Comparison of ENCODE assay signal across 8 mouse cellular contexts in the genomic region with DNA sequence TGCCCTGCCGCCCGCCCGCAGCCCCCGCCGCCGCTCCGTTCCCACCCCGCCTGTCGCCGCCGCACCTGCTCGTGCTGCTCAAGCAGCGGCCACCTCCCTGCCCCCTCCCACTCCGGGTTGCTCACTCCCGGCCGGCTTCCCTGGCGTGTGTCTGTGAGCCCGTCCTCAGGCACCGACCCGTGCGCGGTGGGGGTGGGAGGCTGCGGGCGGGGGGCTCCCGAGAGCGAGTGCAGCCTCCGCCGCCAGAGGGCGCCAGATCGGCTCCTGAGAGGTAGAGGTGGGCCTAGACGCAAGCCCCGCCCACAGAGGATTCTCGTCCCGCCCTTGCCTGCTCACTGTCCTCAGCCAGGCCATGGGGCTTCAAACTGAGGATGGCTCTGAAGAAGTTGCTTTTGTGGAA. TPM values are rescaled to one million over a fixed set of nuclear protein-coding genes. Genes with fewer than 3 reads are reported as not detected.
DNase-seq lines count a peak whose midpoint lies in the region; ATAC-seq and TF ChIP-seq lines count a peak whose summit lies in the region.

A gene (minus strand): TSS at position 202 of the 400 bp plus-strand sequence.

- intact Hi-C loops in heart, postnatal 10 days (cut with DNase I), result no loop called here

- H3K27me3 ChIP-seq in forebrain, embryonic 14.5 days (replicated peaks; ENCODE audit: control insufficient read depth, insufficient read depth, low read length), result no peaks in the 10 kb centered on the region
- peaks cover 6% of the 10 kb centered on the region; the same call in 1 of the 2 replicates for H3K27me3 ChIP-seq in lung, embryonic 14.5 days (ENCODE audit: insufficient read depth, low read length)

- peak within 1 kb of the TSS; percentile 84 to 93 for H3K4me3 ChIP-seq in ES-E14 (ENCODE audit: insufficient read depth in 1 of 2, low read depth in 1 of 2, low read length in 2 of 2, poor library complexity in 1 of 2, severe bottlenecking in 1 of 2)
- H3K4me3 ChIP-seq in forebrain, embryonic 14.5 days (ENCODE audit: low read depth, low read length), result peak within 1 kb of the TSS; percentile 58
- peak within 1 kb of the TSS; percentile 40 for H3K4me3 ChIP-seq in lung, embryonic 14.5 days (ENCODE audit: low read depth, low read length)

- peak within 1 kb of the TSS; percentile 69 for H3K4me2 ChIP-seq in forebrain, embryonic 14.5 days (ENCODE audit: low read length)
- H3K4me2 ChIP-seq in lung, embryonic 14.5 days, result peak within 1 kb of the TSS; percentile 74

- in situ Hi-C loops in ES-E14 (cut with MboI; ENCODE audit: low sequenced_read_pairs in 2 of 2, unreplicated experiment in 2 of 2), result no loop called here

- DNase-seq in ES-E14 (ENCODE audit: low read depth, low spot score), result peak; percentile 58
- peak; percentile 93 for DNase-seq in forebrain, embryonic 14.5 days (ENCODE audit: low spot score)
- peak; percentile 82 to 87 for DNase-seq in heart, postnatal 10 days
- DNase-seq in layer of hippocampus, adult 18-20 months (ENCODE audit: low spot score in 2 of 2), result peak; percentile 59 to 86
- DNase-seq in lung, embryonic 14.5 days, result peak; percentile 89
- DNase-seq in ovary, postnatal 14 days (ENCODE audit: low spot score), result peak; percentile 59
- DNase-seq in thymus, postnatal 10 days (ENCODE audit: low spot score in 2 of 2), result peak; percentile 43 to 77

- H3K4me1 ChIP-seq in ES-E14 (ENCODE audit: control insufficient read depth in 2 of 2, insufficient read depth in 2 of 2, low read length in 2 of 2, poor library complexity in 1 of 2), result peaks cover 0 to 12% of the 10 kb centered on the region in 2 experiments; a peak in 2 of 4 replicates
- H3K4me1 ChIP-seq in forebrain, embryonic 14.5 days (ENCODE audit: control insufficient read depth, insufficient read depth, low read length), result peaks cover 21% of the 10 kb centered on the region; the same call in 1 of the 2 replicates
- peaks cover 4% of the 10 kb centered on the region; the same call in 1 of the 2 replicates for H3K4me1 ChIP-seq in lung, embryonic 14.5 days (ENCODE audit: insufficient read depth)

- peak within 1 kb of the TSS; percentile 82 for H3K9ac ChIP-seq in ES-E14 (ENCODE audit: insufficient read depth, low read depth, low read length, poor library complexity, severe bottlenecking)
- H3K9ac ChIP-seq in forebrain, embryonic 14.5 days (ENCODE audit: low read length), result peak within 1 kb of the TSS; percentile 81
- peak within 1 kb of the TSS; percentile 41 for H3K9ac ChIP-seq in lung, embryonic 14.5 days

- TF ChIP-seq CTCF in lung, embryonic 14.5 days (IDR thresholded peaks at IDR 0.05; ENCODE audit: low read depth), result peak; percentile 76

- peak; percentile 50; the same call in 1 of the 2 replicates for ATAC-seq in cerebellum, adult (ENCODE audit: insufficient number of reproducible peaks, low FRiP score, low TSS enrichment)
- ATAC-seq in forebrain, embryonic 14.5 days, result peak; percentile 77
- peak; percentile 76 for ATAC-seq in lung, embryonic 14.5 days (ENCODE audit: insufficient read depth)

- no peak within 1 kb of the TSS for H3K27ac ChIP-seq in ES-E14 (ENCODE audit: insufficient read depth, low read depth, low read length, poor library complexity, severe bottlenecking)
- H3K27ac ChIP-seq in forebrain, embryonic 14.5 days (ENCODE audit: low read depth, low read length), result peak within 1 kb of the TSS; percentile 17; the same call in 1 of the 2 replicates
- H3K27ac ChIP-seq in lung, embryonic 14.5 days (ENCODE audit: low read depth), result no peak within 1 kb of the TSS

- WGBS in forebrain, embryonic 14.5 days, result under 1% methylated on average over 33 of the region's 34 CpGs
- WGBS in lung, embryonic 14.5 days, result under 1% methylated on average over 34 of the region's 34 CpGs

- H3K9me3 ChIP-seq in ES-E14 (ENCODE audit: control insufficient read depth, insufficient read depth, low read depth, low read length), result no peaks in the 10 kb centered on the region
- no peaks in the 10 kb centered on the region for H3K9me3 ChIP-seq in forebrain, embryonic 14.5 days (replicated peaks; ENCODE audit: control insufficient read depth, low read length)
- H3K9me3 ChIP-seq in lung, embryonic 14.5 days (ENCODE audit: low read depth, low read length), result no peaks in the 10 kb centered on the region

- H3K36me3 ChIP-seq in ES-E14 (ENCODE audit: control insufficient read depth, insufficient read depth, low read length, poor library complexity, severe bottlenecking), result no peaks in the 10 kb centered on the region
- no peaks in the 10 kb centered on the region for H3K36me3 ChIP-seq in forebrain, embryonic 14.5 days (ENCODE audit: control insufficient read depth, insufficient read depth, low read length)
- H3K36me3 ChIP-seq in lung, embryonic 14.5 days (ENCODE audit: insufficient read depth), result no peaks in the 10 kb centered on the region

TF ChIP-seq in ES-E14, 5 proteins besides CTCF, POLR2A, EP300 and RAD21:
- TF ChIP-seq HCFC1 (IDR thresholded peaks at IDR 0.05; ENCODE audit: borderline replicate concordance, insufficient read depth, low read length) (no peak), CHD2 (IDR thresholded peaks at IDR 0.05; ENCODE audit: low read depth, low read length) (no peak), ZC3H11A (IDR thresholded peaks at IDR 0.05; ENCODE audit: borderline replicate concordance, low read depth, low read length) (no peak), MAFK (IDR thresholded peaks at IDR 0.05; ENCODE audit: insufficient read depth, low read depth, low read length) (no peak), ZNF384 (IDR thresholded peaks at IDR 0.05; ENCODE audit: low read depth, low read length) (no peak)

RNA-seq across cellular contexts. Expression of the gene that starts here (rescaled TPM):
- 0.58 and 0.85 TPM in 2 replicates for total RNA-seq in ES-E14 (2012; rRNA removed)
- polyA plus RNA-seq in forebrain, embryonic 14.5 days (2014; fragmentation: Nextera tagmentation; extraction: Ambion mirVana), result 2.7 and 3.0 TPM in 2 replicates
- 10 to 100 TPM; 77.5 to 85.1 TPM for total RNA-seq in heart, postnatal 10 days (2021)
- total RNA-seq in layer of hippocampus, adult 18-20 months (2021), result 10 to 100 TPM; 33.8 to 38.5 TPM
- polyA plus RNA-seq in lung, embryonic 14.5 days (2014; fragmentation: Nextera tagmentation; extraction: Ambion mirVana), result 0.11 TPM in 1 of 2 replicates, not detected in the other

Comparison
In these comparisons a context has a peak if more than half of its experiments do, and no peak if none do; other contexts are left out.
1. RNA of the gene that starts here (total RNA-seq): 77.5 to 85.1 TPM in heart, postnatal 10 days and 33.8 to 38.5 TPM in layer of hippocampus, adult 18-20 months; 0.58 to 0.85 TPM in ES-E14; every median in the first group is over 10 times any median in the second.
2. Peak in DNase-seq, H3K4me3 ChIP-seq and H3K9ac ChIP-seq in ES-E14; RNA of the gene not detected or under 1 TPM.
3. Peak in DNase-seq, ATAC-seq, H3K4me3 ChIP-seq, H3K9ac ChIP-seq and H3K4me2 ChIP-seq in lung, embryonic 14.5 days; RNA of the gene not detected or under 1 TPM.
4. Peak in every context shown above with its lines, with median percentiles within 50 percentile points of each other: DNase-seq, H3K4me3 ChIP-seq, H3K9ac ChIP-seq and ATAC-seq.